Mouse (Mus musculus) lung, postnatal 0 days (tissue): ENCODE data around the gene Pik3r4. TPM values are rescaled to one million over a fixed set of nuclear protein-coding genes. Genes with fewer than 3 reads are reported as not detected.
A peak's percentile ranks its signal among the peaks of the same experiment; 100 is the strongest.

Source experiments
- ATAC-seq: fragments of 200-750 bp; cut with Nextera tagmentation; 2 replicates; pipeline ENCODE4 v1.8.0; 2017; ENCODE audit warnings: moderate library complexity
- DNase-seq: peaks from one replicate; pipeline ENCODE4 v3.0.0-alpha.2; 2016; ENCODE audit warnings: low spot score
- H3K27ac ChIP-seq: fragments of 300-500 bp; sonication (generic); 2 replicates; pipeline ENCODE4 v1.5.1; 2014; ENCODE audit warnings: antibody characterized with exemption, mild to moderate bottlenecking, low read length, mixed read lengths
- H3K27me3 ChIP-seq: fragments of 300-500 bp; sonication (generic); replicated peaks from 2 replicates; pipeline ENCODE4 v1.6.1; 2014; ENCODE audit warnings: low read length, mixed read lengths; ENCODE audit not compliant: insufficient read depth
- H3K36me3 ChIP-seq: fragments of 300-500 bp; sonication (generic); 2 replicates; pipeline ENCODE4 v1.6.1; 2014; ENCODE audit warnings: low read length, mixed read lengths; ENCODE audit not compliant: insufficient read depth
- H3K4me1 ChIP-seq: fragments of 300-500 bp; sonication (generic); 2 replicates; pipeline ENCODE4 v1.6.1; 2014; ENCODE audit warnings: antibody characterized with exemption, low read depth, low read length, mixed read lengths; ENCODE audit not compliant: insufficient read depth
- H3K4me2 ChIP-seq: fragments of 300-500 bp; sonication (generic); replicated peaks from 2 replicates; pipeline ENCODE4 v1.6.1; 2014; ENCODE audit warnings: low read depth, mild to moderate bottlenecking, low read length, moderate library complexity, mixed read lengths
- H3K4me3 ChIP-seq: fragments of 300-500 bp; sonication (generic); 2 replicates; pipeline ENCODE4 v1.5.1; 2014; ENCODE audit warnings: low read depth, low read length
- H3K9ac ChIP-seq: fragments of 300-500 bp; sonication (generic); replicated peaks from 2 replicates; pipeline ENCODE4 v1.6.1; 2014; ENCODE audit warnings: low read depth, mild to moderate bottlenecking
- H3K9me3 ChIP-seq: fragments of 300-500 bp; sonication (generic); 2 replicates; pipeline ENCODE4 v1.6.1; 2016; ENCODE audit warnings: low read length, mixed read lengths
- CTCF ChIP-seq: IDR thresholded peaks from 2 replicates; pipeline ENCODE4 v1.5.1; 2016; ENCODE audit warnings: antibody characterized with exemption, mild to moderate bottlenecking
- EP300 ChIP-seq: IDR thresholded peaks from 2 replicates; pipeline ENCODE4 v1.6.1; 2016; ENCODE audit warnings: antibody characterized with exemption, mild to moderate bottlenecking, control low read depth
- WGBS: fragments of 180-500 bp; shearing (Covaris S2); extraction: QIAGEN DNeasy Blood & Tissue Kit; methylation state at CpG from one replicate; pipeline ENCODE4 v1.1.7; 2014; 5-methylcytosine and 5-hydroxymethylcytosine counted together
- polyA plus RNA-seq: library from polyadenylated mRNA; unstranded; fragments of >200 nt; fragmentation: Nextera tagmentation; extraction: Ambion mirVana; gene quantifications from 2 replicates; pipeline ENCODE4 v1.2.1, GENCODE M21; 2015

Gene Pik3r4
- polyA plus RNA-seq, 1 experiment from 2014 or later = 17.6 TPM

DNA sequence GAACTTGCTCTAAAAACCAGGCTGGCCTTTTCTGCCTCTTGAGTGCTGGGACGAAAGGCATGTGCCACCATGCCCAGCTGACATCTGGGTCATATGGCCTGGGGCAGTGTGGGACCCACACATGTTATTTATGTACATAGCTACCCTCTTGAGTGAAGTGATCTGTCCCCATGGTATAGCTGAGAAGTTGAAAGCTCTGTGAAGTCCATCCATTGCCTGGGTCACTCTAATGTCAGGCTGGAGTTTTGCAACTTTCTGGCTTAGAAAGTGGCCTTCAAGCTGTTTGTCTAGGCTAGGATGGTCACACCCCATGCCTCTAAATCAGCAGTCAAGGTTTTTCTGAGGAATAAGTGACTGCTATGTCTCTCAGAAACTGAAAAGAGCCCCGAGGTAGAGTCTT lies 29.3 kb downstream of the Pik3r4 start:
- H3K9ac ChIP-seq = no peak overlapping the region
- no peak overlapping the region for H3K4me2 ChIP-seq
- TF ChIP-seq EP300 = no peak
- no peak for TF ChIP-seq CTCF
- no peak overlapping the region for H3K4me3 ChIP-seq
- H3K9me3 ChIP-seq = no peaks in the 10 kb centered on the region
- DNase-seq (peak; percentile 47), ATAC-seq (peak; percentile 69)
- H3K36me3 ChIP-seq = peaks cover 27% of the 10 kb centered on the region; the same call in 1 of the 2 replicates
- 0 out of 2 replicates have a peak overlapping the region, but pooled peaks have one; percentile 26 for H3K27ac ChIP-seq
- no peaks in the 10 kb centered on the region for H3K4me1 ChIP-seq
- H3K27me3 ChIP-seq = no peaks in the 10 kb centered on the region
- 49% methylated on average over 2 of the region's 2 CpGs for WGBS

DNA sequence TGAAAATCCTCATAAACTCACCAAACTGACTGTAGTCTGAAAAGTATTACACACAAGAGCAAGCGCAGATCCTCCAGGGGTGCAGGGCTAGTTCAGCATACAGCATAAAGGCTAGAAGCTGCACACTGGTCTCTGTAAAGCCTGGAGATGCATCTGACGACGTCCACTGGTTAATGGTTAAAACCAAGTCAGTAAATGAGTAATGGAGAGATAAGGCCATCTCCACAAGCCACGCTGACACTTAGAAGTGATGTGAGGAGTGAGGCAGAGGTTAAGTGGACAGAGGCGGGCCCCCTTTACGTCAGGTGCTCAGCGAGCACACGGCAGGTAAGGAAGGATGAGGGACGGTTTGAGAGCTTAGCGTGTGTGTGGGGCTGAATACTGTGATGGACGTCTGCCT lies 33.2 kb downstream of the Pik3r4 start:
- TF ChIP-seq CTCF = no peak
- TF ChIP-seq EP300 = no peak
- no peak overlapping the region for H3K4me2 ChIP-seq
- peaks cover 26% of the 10 kb centered on the region; the same call in 1 of the 2 replicates for H3K36me3 ChIP-seq
- DNase-seq (no peak), ATAC-seq (no peak)
- no peaks in the 10 kb centered on the region for H3K27me3 ChIP-seq
- H3K9me3 ChIP-seq = no peaks in the 10 kb centered on the region
- no peak overlapping the region for H3K27ac ChIP-seq
- no peak overlapping the region for H3K4me3 ChIP-seq
- WGBS = 54% methylated on average over 11 of the region's 11 CpGs
- H3K9ac ChIP-seq = no peak overlapping the region
- no peaks in the 10 kb centered on the region for H3K4me1 ChIP-seq

DNA sequence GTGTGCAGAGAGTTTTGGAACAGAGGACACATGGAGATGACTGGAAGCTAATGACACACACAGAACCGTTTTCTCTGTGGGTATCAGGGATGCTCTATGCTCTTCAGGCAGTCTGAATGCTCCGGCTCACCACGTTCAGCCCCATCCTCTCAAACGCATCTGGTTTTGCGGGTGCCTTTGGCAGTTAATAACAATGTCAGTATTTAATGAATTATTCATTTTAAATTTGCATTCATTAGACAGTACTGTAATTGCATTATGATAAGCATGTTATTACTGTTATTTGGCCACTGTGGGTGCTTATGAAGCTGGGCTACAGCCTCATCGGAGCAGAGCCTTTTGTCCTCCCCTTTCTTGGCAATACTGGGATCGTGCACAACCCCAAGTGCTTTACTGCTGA lies 38.6 kb downstream of the Pik3r4 start:
- Histone ChIP-seq H3K9me3 (no peaks in the 10 kb centered on the region), H3K4me2 (no peak overlapping the region), H3K27me3 (no peaks in the 10 kb centered on the region), H3K4me3 (no peak overlapping the region), H3K4me1 (no peaks in the 10 kb centered on the region), H3K9ac (no peak overlapping the region), H3K36me3 (peaks cover 28% of the 10 kb centered on the region; the same call in 1 of the 2 replicates), H3K27ac (no peak overlapping the region)
- TF ChIP-seq CTCF = no peak
- TF ChIP-seq EP300 = no peak
- DNase-seq = no peak
- no peak for ATAC-seq
- WGBS = 93% methylated on average over 7 of the region's 7 CpGs

DNA sequence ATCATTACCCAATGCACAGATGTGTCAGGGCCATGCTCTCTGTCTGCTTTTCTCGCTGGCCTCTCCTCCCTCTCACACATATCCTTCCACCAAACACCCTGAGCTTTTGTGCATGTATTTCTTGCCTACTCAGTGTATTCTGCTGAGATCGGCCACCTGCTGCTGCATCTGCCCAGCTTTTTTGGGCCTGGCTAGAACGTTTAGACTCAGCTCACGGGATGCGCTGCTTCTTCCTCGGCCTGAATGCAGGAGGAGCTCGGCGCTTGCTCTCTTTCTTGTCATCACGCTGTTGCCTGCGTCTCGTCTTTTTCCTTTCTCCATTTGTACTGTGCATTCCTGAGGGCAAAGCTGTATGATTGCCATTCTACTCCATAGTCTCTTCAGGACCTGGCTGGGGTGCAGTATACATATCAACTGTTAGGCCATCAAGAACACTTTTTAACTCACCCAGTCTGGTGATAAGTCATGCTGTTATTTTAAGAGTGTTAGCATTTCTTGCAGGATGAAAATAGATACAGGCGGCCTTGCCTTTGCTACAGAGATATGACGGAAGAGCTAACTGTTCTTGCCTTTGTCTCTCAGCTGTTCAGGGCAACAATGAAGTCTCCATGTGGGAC lies 41.9 kb downstream of the Pik3r4 start:
- Histone ChIP-seq H3K9me3 (no peaks in the 10 kb centered on the region), H3K9ac (no peak overlapping the region), H3K27me3 (no peaks in the 10 kb centered on the region), H3K4me1 (no peaks in the 10 kb centered on the region), H3K27ac (no peak overlapping the region), H3K4me3 (no peak overlapping the region), H3K36me3 (peaks cover 21% of the 10 kb centered on the region; the same call in 1 of the 2 replicates), H3K4me2 (no peak overlapping the region)
- TF ChIP-seq EP300 (no peak), CTCF (no peak)
- 85% methylated on average over 13 of the region's 13 CpGs for WGBS
- DNase-seq (no peak), ATAC-seq (no peak)

DNA sequence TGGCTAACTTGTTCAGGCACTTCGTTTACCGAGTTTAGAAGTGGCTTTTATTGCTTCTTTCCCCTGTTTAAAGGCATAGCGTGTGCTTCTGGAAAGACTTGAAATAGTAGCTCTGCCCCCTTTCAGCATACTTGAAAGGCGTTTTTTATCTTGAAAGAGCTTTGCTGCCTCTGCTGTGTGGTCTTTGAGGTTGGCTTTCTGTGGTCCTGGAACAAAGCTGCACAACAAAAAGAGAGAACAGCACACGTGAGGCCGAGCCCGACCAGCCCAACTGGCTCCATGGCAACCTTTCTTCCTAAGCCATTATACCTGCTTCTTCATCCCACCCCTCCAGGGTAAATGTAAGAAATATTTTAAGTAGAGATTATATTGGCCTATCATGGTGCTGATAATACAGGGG lies 46.7 kb downstream of the Pik3r4 start:
- H3K36me3 ChIP-seq = peaks cover 13% of the 10 kb centered on the region; the same call in 1 of the 2 replicates
- no peak overlapping the region for H3K4me3 ChIP-seq
- no peak overlapping the region for H3K27ac ChIP-seq
- H3K9me3 ChIP-seq = no peaks in the 10 kb centered on the region
- no peak overlapping the region for H3K4me2 ChIP-seq
- no peak overlapping the region for H3K9ac ChIP-seq
- 61% methylated on average over 7 of the region's 7 CpGs for WGBS
- TF ChIP-seq EP300 (no peak), CTCF (no peak)
- DNase-seq (no peak), ATAC-seq (no peak)
- H3K4me1 ChIP-seq = no peaks in the 10 kb centered on the region
- H3K27me3 ChIP-seq = no peaks in the 10 kb centered on the region

DNA sequence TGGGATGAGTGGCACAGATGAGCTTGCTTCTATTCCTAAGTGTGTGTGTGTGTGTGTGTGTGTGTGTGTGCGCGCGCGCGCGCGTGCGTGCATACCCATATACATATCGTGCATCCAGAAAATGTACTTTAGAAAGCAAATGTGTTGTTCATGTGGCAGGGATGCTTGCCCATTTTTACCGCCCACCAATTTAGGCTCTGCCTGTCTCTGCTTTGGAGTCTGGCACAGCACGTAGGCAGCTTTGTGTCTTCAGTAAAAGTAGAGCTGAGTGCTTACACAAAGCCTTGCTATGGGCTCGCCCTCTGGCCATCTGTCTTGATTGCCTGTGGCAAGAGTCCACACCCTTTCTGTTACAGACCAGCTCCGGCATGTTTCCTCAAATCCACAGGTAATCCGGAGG lies 49.7 kb downstream of the Pik3r4 start:
- no peak overlapping the region for H3K27ac ChIP-seq
- TF ChIP-seq EP300 (no peak), CTCF (no peak)
- H3K9ac ChIP-seq = no peak overlapping the region
- no peak overlapping the region for H3K4me2 ChIP-seq
- ATAC-seq = no peak
- H3K36me3 ChIP-seq = 0 out of 2 replicates have a peak, but pooled peaks cover 3% of the 10 kb centered on the region
- no peaks in the 10 kb centered on the region for H3K27me3 ChIP-seq
- WGBS = 87% methylated on average over 14 of the region's 14 CpGs
- DNase-seq = no peak
- no peaks in the 10 kb centered on the region for H3K4me1 ChIP-seq
- H3K9me3 ChIP-seq = no peaks in the 10 kb centered on the region
- H3K4me3 ChIP-seq = no peak overlapping the region
